8 mouse cellular contexts compared by ENCODE assay signal in the genomic region with DNA sequence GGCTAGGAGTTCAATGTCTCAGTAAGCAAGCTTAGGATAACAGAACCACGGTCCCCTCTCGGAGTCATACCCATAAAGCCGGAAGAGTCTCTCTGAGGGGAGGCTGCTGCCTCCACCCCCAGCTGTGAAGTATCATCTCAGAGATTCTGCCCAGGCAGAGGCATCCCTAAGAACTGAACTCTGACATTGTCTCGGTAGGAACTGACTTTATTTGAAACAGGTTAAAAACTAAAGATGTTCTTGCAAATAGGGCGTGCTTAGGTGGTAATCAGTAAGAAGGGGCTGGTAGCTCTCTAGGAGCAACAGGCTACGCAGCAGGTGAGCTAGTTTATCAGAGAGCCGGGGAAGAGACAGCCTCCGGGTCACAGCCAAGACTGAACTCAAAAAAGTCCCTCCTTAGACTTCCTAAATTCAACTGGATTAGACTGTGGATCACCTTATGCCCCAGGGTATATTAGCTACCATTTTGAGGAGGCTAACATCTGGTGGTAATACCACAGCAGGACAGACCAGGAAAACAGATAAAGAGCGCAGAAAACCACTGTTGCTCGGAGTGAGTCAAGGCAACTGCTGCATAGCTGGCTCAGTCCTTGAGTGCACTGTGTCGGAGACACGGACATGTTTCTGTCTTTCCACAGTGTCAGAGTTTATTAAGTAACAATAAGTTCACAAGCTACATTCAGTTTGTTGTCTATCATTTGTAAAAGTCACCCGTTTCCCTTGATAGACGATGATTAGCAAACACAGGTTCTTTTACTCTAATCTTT. TPM values are rescaled to one million over a fixed set of nuclear protein-coding genes. Genes with fewer than 3 reads are reported as not detected.
A peak's percentile ranks its signal among the peaks of the same experiment; 100 is the strongest.
DNase-seq lines count a peak whose midpoint lies in the region; ATAC-seq and TF ChIP-seq lines count a peak whose summit lies in the region.

No protein-coding gene starts in this region.

- WGBS in lung, embryonic 15.5 days, result 37% methylated on average over 14 of the region's 14 CpGs
- 47% methylated on average over 14 of the region's 14 CpGs for WGBS in lung, adult 2 months
- WGBS in forebrain, embryonic 12.5 days, result 54% methylated on average over 14 of the region's 14 CpGs
- WGBS in limb, embryonic 14.5 days, result 44% methylated on average over 14 of the region's 14 CpGs
- 38% methylated on average over 14 of the region's 14 CpGs for WGBS in stomach, embryonic 14.5 days
- 70% methylated on average over 14 of the region's 14 CpGs for WGBS in kidney, adult 2 months

- no peak overlapping the region for H3K27ac ChIP-seq in lung, embryonic 15.5 days
- no peak overlapping the region for H3K27ac ChIP-seq in forebrain, embryonic 12.5 days
- H3K27ac ChIP-seq in limb, embryonic 14.5 days (replicated peaks; ENCODE audit: low read depth, low read length), result no peak overlapping the region
- no peak overlapping the region for H3K27ac ChIP-seq in stomach, embryonic 14.5 days (ENCODE audit: low read length)
- H3K27ac ChIP-seq in kidney, adult 2 months (ENCODE audit: insufficient read depth, low read depth, low read length), result no peak overlapping the region

- peaks cover 13% of the 10 kb centered on the region for H3K4me1 ChIP-seq in lung, embryonic 15.5 days
- peaks cover 3% of the 10 kb centered on the region; the same call in 1 of the 2 replicates for H3K4me1 ChIP-seq in lung, adult 2 months (ENCODE audit: control insufficient read depth, insufficient read depth, low read length)
- H3K4me1 ChIP-seq in forebrain, embryonic 12.5 days, result peaks cover 11% of the 10 kb centered on the region
- H3K4me1 ChIP-seq in limb, embryonic 14.5 days (ENCODE audit: control insufficient read depth, insufficient read depth, low read length), result peaks cover 9% of the 10 kb centered on the region
- H3K4me1 ChIP-seq in stomach, embryonic 14.5 days (ENCODE audit: control insufficient read depth, insufficient read depth, low read length), result peaks cover 5% of the 10 kb centered on the region; the same call in 1 of the 2 replicates
- peaks cover 8% of the 10 kb centered on the region; the same call in 1 of the 2 replicates for H3K4me1 ChIP-seq in kidney, adult 2 months (ENCODE audit: control insufficient read depth, insufficient read depth, low read length)

- TF ChIP-seq POLR2A in lung, adult 2 months (IDR thresholded peaks at IDR 0.05; ENCODE audit: borderline replicate concordance, extremely low read depth, low read depth, low read length), result no peak
- no peak for TF ChIP-seq POLR2A in limb, embryonic 14.5 days (IDR thresholded peaks at IDR 0.05; ENCODE audit: borderline replicate concordance, extremely low read depth, insufficient read depth, insufficient read length)
- no peak for TF ChIP-seq POLR2A in kidney, adult 2 months (IDR thresholded peaks at IDR 0.05; ENCODE audit: low read depth, low read length)

- DNase-seq in lung, adult 2 months, result no peak
- no peak for DNase-seq in limb, embryonic 14.5 days (ENCODE audit: low spot score)
- DNase-seq in kidney, adult 2 months, result no peak
- DNase-seq in kidney, postnatal 14 days, result no peak
- no peak for DNase-seq in urinary bladder, postnatal 14 days (ENCODE audit: low spot score)

- peaks cover 4% of the 10 kb centered on the region; the same call in 1 of the 2 replicates for H3K36me3 ChIP-seq in lung, embryonic 15.5 days
- no peaks in the 10 kb centered on the region for H3K36me3 ChIP-seq in forebrain, embryonic 12.5 days (replicated peaks)
- H3K36me3 ChIP-seq in limb, embryonic 14.5 days (ENCODE audit: control insufficient read depth, insufficient read depth, low read length), result peaks cover 1% of the 10 kb centered on the region; the same call in 1 of the 2 replicates
- H3K36me3 ChIP-seq in stomach, embryonic 14.5 days (ENCODE audit: control insufficient read depth, insufficient read depth, low read length), result no peaks in the 10 kb centered on the region; the same call in 1 of the 2 replicates
- H3K36me3 ChIP-seq in kidney, adult 2 months (ENCODE audit: control insufficient read depth, insufficient read depth, low read length), result no peaks in the 10 kb centered on the region

- H3K9ac ChIP-seq in lung, embryonic 15.5 days, result 0 out of 2 replicates have a peak overlapping the region, but pooled peaks have one; percentile 5
- H3K9ac ChIP-seq in forebrain, embryonic 12.5 days, result 0 out of 2 replicates have a peak overlapping the region, but pooled peaks have one; percentile 33
- peak overlapping the region; percentile 45 for H3K9ac ChIP-seq in limb, embryonic 14.5 days (ENCODE audit: low read depth, low read length, severe bottlenecking)
- H3K9ac ChIP-seq in stomach, embryonic 14.5 days (replicated peaks; ENCODE audit: low read depth, low read length), result no peak overlapping the region

- no peak for ATAC-seq in lung, embryonic 15.5 days (ENCODE audit: borderline replicate concordance, extremely low read depth, low FRiP score, low TSS enrichment)
- no peak for ATAC-seq in forebrain, embryonic 12.5 days (ENCODE audit: low FRiP score)
- ATAC-seq in limb, embryonic 14.5 days (ENCODE audit: low FRiP score, low read depth), result no peak
- no peak for ATAC-seq in stomach, embryonic 14.5 days (ENCODE audit: insufficient number of reproducible peaks, insufficient read depth, low FRiP score, low read depth)

- no peaks in the 10 kb centered on the region for H3K9me3 ChIP-seq in lung, embryonic 15.5 days
- H3K9me3 ChIP-seq in forebrain, embryonic 12.5 days, result no peaks in the 10 kb centered on the region
- H3K9me3 ChIP-seq in limb, embryonic 14.5 days (ENCODE audit: control insufficient read depth, low read length), result no peaks in the 10 kb centered on the region
- H3K9me3 ChIP-seq in stomach, embryonic 14.5 days (ENCODE audit: control insufficient read depth, low read depth, low read length), result no peaks in the 10 kb centered on the region

- H3K4me3 ChIP-seq in lung, embryonic 15.5 days, result peak overlapping the region; percentile 37
- no peak overlapping the region for H3K4me3 ChIP-seq in lung, adult 2 months (replicated peaks; ENCODE audit: extremely low read depth, low read depth, low read length)
- H3K4me3 ChIP-seq in forebrain, embryonic 12.5 days (replicated peaks), result peak overlapping the region; percentile 28
- peak overlapping the region; percentile 34 for H3K4me3 ChIP-seq in limb, embryonic 14.5 days (replicated peaks; ENCODE audit: low read length)
- H3K4me3 ChIP-seq in stomach, embryonic 14.5 days (ENCODE audit: low read depth, low read length), result peak overlapping the region; percentile 20
- H3K4me3 ChIP-seq in kidney, adult 2 months (ENCODE audit: insufficient read depth, low read depth, low read length), result no peak overlapping the region

- no peaks in the 10 kb centered on the region; the same call in 1 of the 2 replicates for H3K27me3 ChIP-seq in lung, embryonic 15.5 days
- no peaks in the 10 kb centered on the region for H3K27me3 ChIP-seq in forebrain, embryonic 12.5 days
- H3K27me3 ChIP-seq in limb, embryonic 14.5 days (ENCODE audit: control insufficient read depth, insufficient read depth, low read length), result no peaks in the 10 kb centered on the region
- H3K27me3 ChIP-seq in stomach, embryonic 14.5 days (ENCODE audit: control insufficient read depth, insufficient read depth, low read length), result no peaks in the 10 kb centered on the region
- no peaks in the 10 kb centered on the region for H3K27me3 ChIP-seq in kidney, adult 2 months (replicated peaks; ENCODE audit: control insufficient read depth, insufficient read depth, low read length)

- peak overlapping the region; percentile 61 for H3K4me2 ChIP-seq in lung, embryonic 15.5 days
- peak overlapping the region; percentile 51 for H3K4me2 ChIP-seq in forebrain, embryonic 12.5 days
- peak overlapping the region; percentile 64 for H3K4me2 ChIP-seq in limb, embryonic 14.5 days (replicated peaks; ENCODE audit: low read depth, low read length, severe bottlenecking)
- H3K4me2 ChIP-seq in stomach, embryonic 14.5 days (replicated peaks; ENCODE audit: low read depth, low read length), result peak overlapping the region; percentile 49

- no peak for TF ChIP-seq CTCF in lung, adult 2 months (IDR thresholded peaks at IDR 0.05; ENCODE audit: insufficient read depth, low read length)
- TF ChIP-seq CTCF in kidney, adult 2 months (conservative IDR thresholded peaks at IDR 0.05; ENCODE audit: insufficient read depth, insufficient read length, low read depth, low read length), result no peak

RNA-seq across cellular contexts. Expression of a gene that starts 10.7 kb away (rescaled TPM):
- 17.2 and 17.7 TPM in 2 replicates for polyA plus RNA-seq in lung, embryonic 15.5 days (2015; fragmentation: Nextera tagmentation; extraction: Ambion mirVana)
- 8.2 and 8.9 TPM in 2 replicates for polyA plus RNA-seq in lung, adult 2 months (2012; rRNA removed)
- polyA plus RNA-seq in forebrain, embryonic 12.5 days (2016; fragmentation: Nextera tagmentation; extraction: Ambion mirVana), result 29.6 and 29.9 TPM in 2 replicates
- polyA plus RNA-seq in limb, embryonic 14.5 days (2012; rRNA removed), result 21.6 and 22.0 TPM in 2 replicates
- polyA plus RNA-seq in limb, embryonic 14.5 days (2014; fragmentation: Nextera tagmentation; extraction: Ambion mirVana), result 17.2 and 24.8 TPM in 2 replicates
- polyA plus RNA-seq in stomach, embryonic 14.5 days (2014; fragmentation: Nextera tagmentation; extraction: Ambion mirVana), result 20.9 and 22.4 TPM in 2 replicates
- 8.2 and 9.2 TPM in 2 replicates for polyA plus RNA-seq in kidney, adult 2 months (2012; rRNA removed)

RNA-seq across cellular contexts. Expression of a gene that starts 16.1 kb away (rescaled TPM):
- polyA plus RNA-seq in lung, embryonic 15.5 days (2015; fragmentation: Nextera tagmentation; extraction: Ambion mirVana), result 11.7 and 14.1 TPM in 2 replicates
- not detected in 2 replicates for polyA plus RNA-seq in lung, adult 2 months (2012; rRNA removed)
- polyA plus RNA-seq in forebrain, embryonic 12.5 days (2016; fragmentation: Nextera tagmentation; extraction: Ambion mirVana), result 15.6 and 19.5 TPM in 2 replicates
- polyA plus RNA-seq in limb, embryonic 14.5 days (2012; rRNA removed), result not detected in 2 replicates
- polyA plus RNA-seq in limb, embryonic 14.5 days (2014; fragmentation: Nextera tagmentation; extraction: Ambion mirVana), result 11.2 and 12.3 TPM in 2 replicates
- polyA plus RNA-seq in stomach, embryonic 14.5 days (2014; fragmentation: Nextera tagmentation; extraction: Ambion mirVana), result 11.6 and 16.1 TPM in 2 replicates
- polyA plus RNA-seq in kidney, adult 2 months (2012; rRNA removed), result not detected in 2 replicates

RNA-seq across cellular contexts. Expression of a gene that starts 43.9 kb away (rescaled TPM):
- polyA plus RNA-seq in lung, embryonic 15.5 days (2015; fragmentation: Nextera tagmentation; extraction: Ambion mirVana), result 0.44 and 1.0 TPM in 2 replicates
- polyA plus RNA-seq in lung, adult 2 months (2012; rRNA removed), result not detected in 2 replicates
- polyA plus RNA-seq in forebrain, embryonic 12.5 days (2016; fragmentation: Nextera tagmentation; extraction: Ambion mirVana), result 12.1 and 14.5 TPM in 2 replicates
- 2.4 and 2.8 TPM in 2 replicates for polyA plus RNA-seq in limb, embryonic 14.5 days (2012; rRNA removed)
- polyA plus RNA-seq in limb, embryonic 14.5 days (2014; fragmentation: Nextera tagmentation; extraction: Ambion mirVana), result 4.3 and 5.0 TPM in 2 replicates
- 2.3 and 2.7 TPM in 2 replicates for polyA plus RNA-seq in stomach, embryonic 14.5 days (2014; fragmentation: Nextera tagmentation; extraction: Ambion mirVana)
- 0.02 and 0.04 TPM in 2 replicates for polyA plus RNA-seq in kidney, adult 2 months (2012; rRNA removed)

RNA-seq across cellular contexts. Expression of a gene that starts 52.4 kb away (rescaled TPM):
- 86.1 and 88.1 TPM in 2 replicates for polyA plus RNA-seq in lung, embryonic 15.5 days (2015; fragmentation: Nextera tagmentation; extraction: Ambion mirVana)
- 19.0 and 23.9 TPM in 2 replicates for polyA plus RNA-seq in lung, adult 2 months (2012; rRNA removed)
- 123 and 124 TPM in 2 replicates for polyA plus RNA-seq in forebrain, embryonic 12.5 days (2016; fragmentation: Nextera tagmentation; extraction: Ambion mirVana)
- polyA plus RNA-seq in limb, embryonic 14.5 days (2012; rRNA removed), result 72.9 and 79.0 TPM in 2 replicates
- polyA plus RNA-seq in limb, embryonic 14.5 days (2014; fragmentation: Nextera tagmentation; extraction: Ambion mirVana), result 112 and 120 TPM in 2 replicates
- 79.0 and 87.4 TPM in 2 replicates for polyA plus RNA-seq in stomach, embryonic 14.5 days (2014; fragmentation: Nextera tagmentation; extraction: Ambion mirVana)
- polyA plus RNA-seq in kidney, adult 2 months (2012; rRNA removed), result 18.6 and 20.6 TPM in 2 replicates

Comparison
In these comparisons a context has a peak if more than half of its experiments do, and no peak if none do; other contexts are left out.
1. H3K4me3 ChIP-seq: peak in lung, embryonic 15.5 days (single experiment), forebrain, embryonic 12.5 days (single experiment), limb, embryonic 14.5 days (single experiment) and stomach, embryonic 14.5 days (single experiment); none in lung, adult 2 months (single experiment) and kidney, adult 2 months (single experiment).
2. Peak in every context shown above with its lines, with median percentiles within 50 percentile points of each other: H3K4me2 ChIP-seq.